ENCODE assay signal across 8 mouse cellular contexts in the genomic region with DNA sequence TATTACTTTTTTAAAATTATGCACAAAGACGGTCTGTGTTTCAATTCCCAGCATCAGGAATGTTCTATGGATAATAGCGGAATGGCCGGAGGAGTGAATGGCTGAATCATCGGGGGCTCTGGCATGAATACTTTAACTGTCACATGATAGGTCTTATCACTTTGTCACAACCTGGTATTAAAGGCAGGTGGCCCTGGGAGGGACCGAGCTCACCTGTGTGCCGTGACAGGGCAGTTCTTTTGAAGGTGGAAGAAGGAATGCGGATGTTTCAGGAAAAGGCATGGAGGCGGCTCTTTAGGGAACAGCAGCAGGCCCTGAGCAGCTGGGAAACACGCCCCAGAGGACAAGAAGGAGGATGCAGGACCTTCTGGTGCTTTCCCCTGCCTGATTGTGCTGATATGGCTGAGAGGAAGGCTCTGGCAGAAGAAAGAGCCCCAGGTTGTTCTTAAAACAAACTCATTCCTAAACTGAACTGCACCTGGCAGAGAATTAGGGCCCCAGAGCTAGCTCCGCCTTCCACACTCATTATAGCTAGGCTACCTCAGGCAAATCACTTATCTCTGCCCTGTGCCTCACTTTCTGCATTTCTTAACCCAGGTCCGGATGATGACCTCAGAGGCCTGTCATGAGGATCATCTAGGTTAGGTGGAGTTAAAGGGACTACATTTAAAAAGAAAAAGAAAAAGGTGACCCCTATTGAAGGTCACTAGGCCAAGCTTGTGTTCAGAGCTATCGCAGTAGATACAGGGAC.
"Had no signal": no experiment of that assay in that cellular context is flagged by ENCODE, and none has a peak within 500 bp of the region (broad histone marks: within the 10 kb centered on the region; RNA-seq: fewer than 3 reads in every experiment).

No protein-coding gene starts in this region.

- H3K9ac ChIP-seq: limb, embryonic 15.5 days; liver, embryonic 12.5 days; lung, embryonic 15.5 days; midbrain, embryonic 12.5 days had no signal

- H3K4me1 ChIP-seq: limb, embryonic 15.5 days; liver, embryonic 12.5 days; lung, embryonic 15.5 days; midbrain, embryonic 12.5 days had no signal

- H3K9me3 ChIP-seq: limb, embryonic 15.5 days; liver, embryonic 12.5 days; lung, embryonic 15.5 days; midbrain, embryonic 12.5 days had no signal

- ATAC-seq: liver, embryonic 12.5 days had no signal

- DNase-seq: kidney, adult 18-20 months; kidney, postnatal 10 days; right cerebral cortex, adult 18-20 months; thymus, postnatal 36 days had no signal

- H3K4me3 ChIP-seq: limb, embryonic 15.5 days; liver, embryonic 12.5 days; lung, embryonic 15.5 days; midbrain, embryonic 12.5 days had no signal

- H3K36me3 ChIP-seq: limb, embryonic 15.5 days; liver, embryonic 12.5 days; lung, embryonic 15.5 days; midbrain, embryonic 12.5 days had no signal

- H3K4me2 ChIP-seq: limb, embryonic 15.5 days; liver, embryonic 12.5 days; lung, embryonic 15.5 days; midbrain, embryonic 12.5 days had no signal

- H3K27me3 ChIP-seq: limb, embryonic 15.5 days; liver, embryonic 12.5 days; lung, embryonic 15.5 days; midbrain, embryonic 12.5 days had no signal

- H3K27ac ChIP-seq: limb, embryonic 15.5 days; liver, embryonic 12.5 days; lung, embryonic 15.5 days; midbrain, embryonic 12.5 days had no signal
